Mouse (Mus musculus): ENCODE data around the gene 1600014C10Rik.

1600014C10Rik gene

DNA sequence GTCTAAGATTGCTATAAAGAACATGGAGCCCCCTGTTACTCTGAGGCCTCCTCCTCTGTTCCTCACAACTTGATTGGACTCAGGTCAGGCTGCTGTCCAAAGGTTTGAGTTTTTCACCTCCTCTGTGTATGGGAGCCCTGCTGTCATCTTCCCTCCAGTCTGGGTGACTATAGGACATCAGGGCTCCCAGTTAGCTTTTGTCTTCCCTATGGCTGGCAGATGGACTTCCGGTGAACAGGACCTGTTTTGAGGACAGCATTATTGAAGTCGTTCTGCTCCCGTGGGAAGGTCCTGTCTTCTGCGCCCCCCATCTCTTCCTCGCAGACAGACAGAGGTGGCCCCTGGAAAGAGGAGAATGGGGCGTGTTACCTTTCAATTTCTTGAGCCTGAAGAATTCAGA lies 1.8 kb downstream of the 1600014C10Rik start:
- DNase-seq = no peak

DNA sequence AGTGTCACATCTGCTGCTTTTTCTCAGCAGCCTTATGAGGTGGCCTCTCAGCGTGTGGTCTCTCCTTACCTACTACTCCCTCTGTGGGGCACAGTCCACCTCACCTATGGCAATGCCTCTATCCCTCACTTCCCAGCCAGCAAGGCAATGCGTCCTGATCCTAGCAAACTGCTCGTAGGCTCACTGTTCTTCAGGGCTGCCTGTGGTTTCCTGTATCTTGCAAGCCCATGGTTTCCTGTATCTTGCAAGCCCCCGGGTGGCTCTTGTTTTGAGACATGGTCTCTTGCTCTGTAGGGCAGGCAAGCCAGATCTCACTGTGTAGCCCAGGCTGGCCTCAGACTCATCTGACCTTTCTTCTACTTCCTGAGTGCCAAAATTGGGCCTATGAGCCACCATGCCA lies 3.8 kb downstream of the 1600014C10Rik start:
- DNase-seq = no peak

DNA sequence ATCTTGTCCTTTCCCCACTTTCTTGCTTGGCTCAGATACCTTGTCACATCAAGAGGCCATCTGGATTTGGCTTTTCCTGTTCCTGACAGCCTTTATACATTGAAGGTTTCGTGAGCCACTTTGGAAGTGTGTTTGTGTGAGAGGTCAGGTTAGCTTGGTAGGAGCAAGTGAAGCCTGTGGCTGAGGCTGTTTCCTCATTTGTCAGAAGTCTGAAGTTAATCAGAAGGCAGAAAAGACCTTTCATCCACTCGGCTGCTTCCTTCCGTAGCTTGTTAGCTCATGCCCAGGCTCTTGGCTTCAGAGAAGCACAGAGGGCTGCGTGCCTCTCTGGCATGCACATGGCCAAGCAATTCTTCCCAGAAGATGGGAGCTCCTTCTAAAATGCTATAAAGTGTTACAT lies 4.8 kb downstream of the 1600014C10Rik start:
- DNase-seq = no peak

DNA sequence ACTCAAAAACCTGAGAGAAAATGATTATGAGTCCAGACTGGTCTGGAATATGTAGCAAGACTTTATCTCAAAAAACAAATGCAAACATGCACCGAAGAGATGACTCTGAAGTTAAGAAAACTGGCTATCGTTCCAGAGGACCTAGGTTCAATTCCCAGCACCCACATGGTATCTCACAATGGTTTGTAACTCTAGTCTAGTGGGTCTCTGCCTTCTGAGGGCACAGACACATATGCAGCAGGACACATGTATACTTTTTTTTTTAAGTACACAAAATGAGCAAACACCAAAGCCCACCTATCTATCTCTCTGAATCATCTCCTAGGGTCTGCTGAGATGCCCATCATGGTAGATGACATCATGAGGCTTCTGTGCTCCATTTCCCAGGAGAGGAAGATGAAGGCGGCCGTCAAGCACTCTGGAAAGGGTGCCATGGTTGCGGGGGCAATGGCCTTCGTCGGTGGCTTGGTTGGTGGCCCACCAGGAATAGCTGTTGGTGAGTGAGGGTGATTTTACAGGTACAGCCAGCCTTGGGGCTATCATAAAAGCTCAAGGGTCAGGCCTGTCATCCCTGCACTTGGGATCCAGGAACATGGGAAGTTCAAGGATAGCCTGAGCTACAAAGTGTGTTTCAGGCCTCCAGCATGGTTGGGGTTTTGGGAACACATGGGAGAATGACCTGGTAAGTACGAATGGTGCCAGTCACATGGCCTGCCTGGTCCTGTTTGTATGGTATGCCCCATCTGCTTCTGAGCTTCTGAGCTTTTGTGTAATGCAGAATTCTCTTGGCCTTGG lies 5.5 kb downstream of the 1600014C10Rik start:
- DNase-seq = no peak

DNA sequence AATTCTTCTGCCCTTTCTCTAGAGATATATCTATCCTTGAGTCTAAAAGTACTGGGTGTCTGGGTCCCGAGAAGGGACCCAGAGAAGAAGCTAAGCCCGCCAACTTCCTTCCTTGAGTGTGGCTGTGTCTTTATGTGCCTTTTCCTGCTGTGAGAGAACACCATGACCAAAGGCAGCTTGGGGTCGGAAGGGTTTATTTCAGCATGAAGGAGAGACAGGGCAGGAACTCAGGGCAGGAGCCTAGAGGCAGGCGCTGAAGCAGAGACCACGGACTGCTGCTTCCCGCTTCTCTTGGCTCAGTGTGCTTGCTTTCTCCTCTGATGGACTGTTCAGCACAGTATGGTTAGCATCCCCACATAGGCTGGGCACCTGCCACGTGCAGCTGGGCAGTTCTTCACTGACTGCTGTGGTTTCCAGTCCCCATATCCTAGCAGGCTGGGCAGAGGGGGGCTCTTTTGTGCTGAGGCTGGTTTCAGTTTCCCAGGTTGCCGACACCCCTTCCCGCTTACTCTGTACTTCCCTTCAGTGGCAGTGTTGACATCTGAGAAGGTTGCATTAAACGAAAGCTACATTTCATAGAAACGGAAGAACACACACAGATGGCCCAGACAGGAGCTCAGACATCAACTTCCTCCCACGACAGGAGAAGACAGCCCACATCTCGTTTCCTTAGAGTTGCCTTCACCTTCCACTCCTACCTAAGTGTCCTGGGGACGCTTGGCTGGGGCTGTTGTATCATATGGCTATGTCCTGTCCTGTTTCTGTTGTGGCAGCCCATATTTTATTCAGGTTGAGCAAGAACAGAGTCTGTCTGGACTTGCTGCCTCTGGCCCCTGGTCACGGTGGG lies 6.3 kb downstream of the 1600014C10Rik start:
- DNase-seq = peak; percentile 25

DNA sequence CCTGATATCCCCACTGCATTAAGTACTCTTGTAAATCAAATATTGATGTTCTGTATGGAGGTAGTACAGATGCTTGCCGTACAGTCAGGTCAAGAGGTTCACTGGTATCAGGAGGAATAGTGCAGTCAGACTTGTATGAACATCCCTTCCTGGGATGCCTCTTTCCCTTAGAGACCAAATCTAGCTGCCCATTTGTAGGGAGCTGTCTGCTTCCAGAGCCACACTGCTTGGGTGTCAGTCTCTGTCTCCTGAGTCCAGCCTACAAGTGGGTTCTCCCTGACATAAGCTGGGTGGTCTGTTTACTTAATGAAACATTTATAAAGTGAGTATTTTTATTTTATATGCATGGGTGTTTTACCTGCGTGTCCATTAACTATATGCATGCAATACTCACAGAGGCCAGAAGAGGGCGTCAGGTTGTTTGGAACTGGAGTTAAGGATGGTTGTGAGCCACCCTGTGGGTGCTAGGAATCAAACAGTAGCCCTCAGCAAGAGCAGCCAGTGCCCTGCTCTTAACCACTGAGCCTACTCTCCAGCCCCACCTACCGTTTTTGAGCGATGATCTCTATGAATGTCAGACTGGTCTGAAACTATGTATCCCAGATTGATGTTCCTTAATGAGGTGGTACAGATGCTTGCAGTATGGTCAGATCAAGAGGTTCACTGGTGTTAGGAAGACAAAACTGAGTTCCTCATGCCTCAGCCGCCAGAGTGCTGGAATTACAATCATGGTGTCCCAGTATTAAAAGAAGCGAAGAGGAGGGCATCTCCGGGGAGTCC lies 7.2 kb downstream of the 1600014C10Rik start:
- no peak for DNase-seq

DNA sequence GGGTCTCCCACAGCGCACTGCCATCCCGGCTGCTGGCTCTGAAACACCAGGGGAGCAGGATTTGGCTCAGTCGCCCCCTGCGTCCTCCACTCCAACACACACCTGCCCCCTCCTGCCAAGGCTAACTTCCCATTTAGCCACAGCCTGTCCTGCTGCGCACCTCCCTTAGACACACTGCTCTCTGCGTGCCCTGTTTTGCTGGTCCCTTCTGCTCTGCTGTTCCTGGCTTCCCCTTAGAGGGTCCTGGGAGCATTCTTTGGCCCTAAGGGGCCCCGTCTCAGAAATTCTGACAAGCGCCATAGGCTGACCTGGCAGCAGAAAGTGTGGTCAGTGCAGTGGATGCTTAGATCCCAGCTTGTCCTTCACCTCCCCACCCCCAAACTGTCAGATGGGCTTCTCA lies 8.1 kb downstream of the 1600014C10Rik start:
- no peak for DNase-seq

DNA sequence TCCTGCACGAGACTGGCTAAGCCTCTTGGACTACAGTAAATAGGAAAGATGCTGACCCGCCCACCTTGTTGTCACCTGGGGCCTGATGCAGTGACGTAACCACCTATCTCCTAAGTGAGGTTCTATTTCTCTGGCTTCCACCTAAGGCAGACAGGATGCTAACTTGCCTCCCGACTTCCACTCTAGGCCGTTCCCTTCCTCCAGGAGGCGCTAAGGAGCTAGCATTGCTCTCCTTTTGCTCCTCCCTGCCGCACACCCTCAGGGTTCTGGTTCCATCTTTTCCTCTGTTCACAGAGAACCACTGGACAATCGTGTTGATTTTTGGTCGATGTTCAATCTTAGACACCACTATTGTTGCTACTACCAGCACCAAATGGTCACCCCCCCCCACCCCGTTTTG lies 8.6 kb downstream of the 1600014C10Rik start:
- no peak for DNase-seq

DNA sequence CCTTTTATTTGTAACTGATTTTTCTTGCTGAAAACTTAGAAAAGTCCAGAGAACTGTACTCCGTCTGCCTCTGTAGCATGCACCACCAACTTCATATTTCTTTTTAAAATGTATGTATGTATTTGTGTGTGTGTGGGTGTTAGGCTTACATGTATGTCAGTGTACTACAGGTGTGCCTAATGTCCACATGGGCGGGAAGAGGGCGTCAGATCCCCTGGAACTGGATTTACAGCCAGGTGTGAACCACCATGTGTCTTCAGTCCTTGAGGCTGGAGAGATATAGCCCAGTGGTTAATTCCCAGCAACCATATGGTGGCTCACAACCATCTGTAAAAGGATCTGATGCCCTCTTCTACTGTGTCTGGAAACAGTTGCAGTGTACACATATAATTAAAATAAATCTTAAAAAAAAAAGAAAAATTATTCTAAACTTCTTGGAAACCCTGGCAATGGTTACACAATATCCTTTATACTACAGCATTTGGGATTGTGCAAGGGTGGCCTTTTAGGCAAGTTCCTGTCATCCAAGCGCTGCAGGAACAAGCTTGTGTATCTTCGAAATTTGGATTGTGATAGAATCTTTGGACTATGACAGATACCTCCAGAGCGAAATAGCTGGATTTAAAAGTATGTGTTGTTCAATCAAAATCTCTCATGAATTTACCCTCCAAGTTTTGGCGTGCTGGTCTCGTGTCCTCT lies 17.0 kb downstream of the 1600014C10Rik start:
- no peak for DNase-seq

DNA sequence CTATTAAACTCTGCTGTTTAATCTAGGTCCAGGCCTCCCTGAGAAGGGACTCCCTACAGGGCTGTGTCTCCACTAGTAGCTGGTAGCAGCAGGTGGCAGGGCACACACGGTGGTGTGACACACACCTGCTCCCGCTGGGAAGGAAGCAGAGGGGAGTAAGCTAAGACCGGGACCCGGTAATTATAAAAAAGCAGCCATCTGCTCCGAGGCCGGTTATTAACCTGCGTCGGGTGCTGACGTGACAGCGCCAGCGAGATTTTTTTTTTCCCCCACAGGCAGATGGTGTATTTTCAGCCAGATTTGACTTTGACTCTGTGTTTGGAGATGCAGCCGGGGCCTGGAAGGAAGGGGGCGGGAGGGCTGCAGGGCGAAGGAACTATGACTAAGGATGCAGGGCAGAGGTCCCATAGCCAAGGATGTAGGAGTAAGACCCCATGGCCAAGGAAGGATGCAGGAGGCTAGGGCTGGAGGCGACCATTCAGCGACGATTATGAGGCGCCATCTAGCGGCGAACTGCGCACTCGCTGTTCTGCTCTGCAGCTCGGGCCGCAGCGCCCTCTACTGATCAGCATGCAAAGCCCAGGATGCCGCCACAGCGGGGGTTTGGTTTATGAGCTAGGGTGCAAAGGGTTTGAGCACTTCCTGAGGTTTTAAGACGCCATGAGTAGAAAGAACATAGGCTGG lies 17.7 kb downstream of the 1600014C10Rik start:
- peak; percentile 86 for DNase-seq

DNA sequence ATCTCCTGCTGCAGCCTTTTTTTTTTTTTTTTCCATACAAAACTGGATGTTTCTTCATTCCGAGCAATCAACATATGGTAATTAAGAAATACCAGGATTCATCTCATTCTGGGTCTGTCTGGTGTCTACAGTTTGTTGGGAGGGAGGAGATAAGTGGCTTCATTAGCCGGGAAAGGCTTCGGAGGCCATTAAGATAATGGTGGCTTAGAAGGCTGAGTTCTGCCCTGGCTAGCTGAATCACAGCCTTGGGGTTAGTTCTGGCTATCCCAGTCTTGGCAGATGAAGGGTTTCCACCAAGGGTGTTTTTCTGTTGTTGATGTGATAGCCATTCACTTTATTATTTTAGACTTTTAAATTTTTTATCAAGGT lies 18.3 kb downstream of the 1600014C10Rik start:
- DNase-seq = no peak

DNA sequence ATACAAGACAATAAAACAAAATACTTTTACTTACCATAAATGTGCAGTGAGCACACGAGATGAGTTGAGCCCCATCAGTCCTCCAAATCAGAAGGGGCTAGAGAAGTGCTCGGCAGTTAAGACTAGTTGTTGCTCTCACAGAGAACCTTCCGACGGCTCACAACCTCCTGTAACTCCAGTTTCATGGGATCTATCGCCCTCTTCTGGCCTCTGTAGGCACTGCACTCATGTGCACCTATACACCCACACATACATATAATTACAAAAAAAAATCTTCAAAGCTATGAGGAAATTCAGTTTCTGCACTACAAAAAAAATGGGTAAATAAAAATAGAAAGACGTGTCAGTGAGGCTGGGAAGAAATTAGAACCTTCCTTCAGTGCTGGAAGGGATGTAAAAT lies 21.3 kb downstream of the 1600014C10Rik start:
- no peak for DNase-seq

DNA sequence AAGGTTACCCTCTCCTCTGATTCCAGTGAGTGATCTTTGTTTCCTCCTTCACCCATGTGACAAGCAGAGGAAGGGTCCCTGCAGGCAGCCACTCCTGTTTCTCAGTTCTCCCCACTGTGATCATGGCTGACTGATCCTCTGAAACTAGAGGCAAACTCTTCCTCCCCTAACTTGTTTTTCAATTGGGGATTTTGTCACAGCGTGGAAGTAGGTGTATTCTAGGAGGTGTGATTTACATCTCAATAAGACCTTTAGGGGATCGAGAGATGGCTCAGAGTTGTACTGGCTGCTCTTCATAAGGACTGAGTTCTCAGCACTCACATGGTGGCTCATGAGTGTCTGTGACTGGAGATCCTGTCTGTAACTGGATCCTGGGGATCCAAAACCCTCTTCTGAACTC lies 22.8 kb downstream of the 1600014C10Rik start:
- DNase-seq = no peak

DNA sequence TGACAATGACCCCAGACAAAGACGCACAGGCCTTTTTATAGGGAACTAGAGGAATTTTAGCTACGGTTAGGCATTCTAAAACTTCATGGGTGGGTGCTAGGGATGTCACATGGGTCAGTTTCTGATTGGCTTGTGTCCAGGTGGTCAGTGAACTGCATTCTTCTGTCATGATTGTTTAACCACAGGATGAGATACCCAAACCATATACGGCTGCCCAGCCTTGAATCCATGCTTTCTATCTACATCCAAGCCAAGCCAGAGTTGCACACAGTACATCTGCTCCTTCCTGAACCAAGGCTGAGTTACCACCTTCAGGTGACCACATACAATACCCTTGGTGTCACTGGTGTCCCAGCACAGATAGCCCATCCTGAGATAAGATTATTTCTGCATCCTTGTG lies 23.5 kb downstream of the 1600014C10Rik start:
- no peak for DNase-seq

DNA sequence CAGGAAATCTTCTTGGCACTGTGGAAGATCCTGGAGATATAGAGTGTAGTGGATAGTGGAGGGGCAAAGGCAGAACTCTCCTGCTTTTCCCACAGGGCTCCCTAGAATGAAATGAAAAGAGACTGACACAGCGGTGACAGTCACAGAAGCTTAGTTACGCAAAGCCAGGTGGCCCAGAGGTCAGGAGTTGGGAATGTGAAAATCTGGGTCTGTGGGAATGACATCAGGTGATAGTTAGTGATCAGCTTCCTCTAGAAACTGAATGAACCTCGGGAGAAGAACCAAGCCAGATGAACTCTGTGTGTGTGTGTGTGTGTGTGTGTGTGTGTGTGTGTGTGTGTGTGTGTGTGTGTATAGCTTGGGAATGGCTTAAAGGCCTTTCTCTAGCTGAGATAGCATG lies 26.0 kb downstream of the 1600014C10Rik start:
- no peak for DNase-seq

DNA sequence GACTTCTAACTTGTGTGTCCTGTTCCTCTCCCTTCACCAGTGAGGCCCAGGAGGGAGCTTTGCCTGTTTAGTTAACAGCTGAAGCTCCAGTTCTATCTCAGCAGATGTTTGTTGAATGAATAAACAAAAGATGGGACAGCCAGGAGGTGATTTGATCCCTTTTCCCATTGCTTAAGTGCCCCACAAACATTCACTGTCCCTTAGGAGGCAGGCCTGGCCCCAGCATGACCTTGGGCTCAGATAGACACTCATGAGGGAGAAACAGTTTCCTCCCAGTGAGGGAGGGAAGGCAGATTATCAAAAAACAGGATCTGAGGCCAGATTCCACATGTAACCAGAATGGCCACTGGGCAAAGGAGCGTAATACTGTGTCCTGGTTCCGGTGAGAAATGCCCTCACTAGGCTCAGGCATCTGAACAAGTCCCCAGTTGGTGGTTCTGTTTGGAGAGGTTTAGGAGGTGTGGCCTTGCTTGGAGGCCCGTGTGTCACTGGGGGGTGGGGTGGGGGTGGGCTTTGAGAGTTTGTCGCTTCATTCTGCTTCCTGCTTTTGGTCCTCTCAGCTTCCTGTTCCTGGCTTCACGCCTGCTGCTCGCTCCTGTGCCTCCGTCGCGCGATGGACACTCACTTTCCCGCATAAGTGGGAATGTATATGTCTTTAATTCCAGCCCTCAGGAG lies 26.6 kb downstream of the 1600014C10Rik start:
- DNase-seq = no peak

DNA sequence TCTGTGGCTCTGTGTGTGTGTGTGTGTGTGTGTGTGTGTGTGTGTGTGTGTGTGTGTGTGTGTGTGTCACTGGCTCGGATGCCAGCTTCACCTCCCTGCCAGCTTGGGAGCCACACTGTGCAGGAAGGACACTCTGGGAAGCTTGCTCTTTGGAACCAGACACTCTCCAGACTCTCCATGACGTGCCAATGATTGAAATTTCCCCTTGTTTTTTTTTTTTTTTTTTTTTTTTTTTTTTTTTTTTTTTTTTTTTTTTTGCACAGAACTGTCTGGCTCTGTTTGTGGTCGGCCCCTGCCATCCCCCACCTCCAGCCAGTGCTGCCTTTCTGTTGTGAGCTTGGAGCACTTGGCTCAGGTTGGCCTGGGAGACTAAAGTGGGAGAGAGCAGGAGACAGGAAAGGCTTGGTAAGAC lies 29.6 kb downstream of the 1600014C10Rik start:
- no peak for DNase-seq

DNA sequence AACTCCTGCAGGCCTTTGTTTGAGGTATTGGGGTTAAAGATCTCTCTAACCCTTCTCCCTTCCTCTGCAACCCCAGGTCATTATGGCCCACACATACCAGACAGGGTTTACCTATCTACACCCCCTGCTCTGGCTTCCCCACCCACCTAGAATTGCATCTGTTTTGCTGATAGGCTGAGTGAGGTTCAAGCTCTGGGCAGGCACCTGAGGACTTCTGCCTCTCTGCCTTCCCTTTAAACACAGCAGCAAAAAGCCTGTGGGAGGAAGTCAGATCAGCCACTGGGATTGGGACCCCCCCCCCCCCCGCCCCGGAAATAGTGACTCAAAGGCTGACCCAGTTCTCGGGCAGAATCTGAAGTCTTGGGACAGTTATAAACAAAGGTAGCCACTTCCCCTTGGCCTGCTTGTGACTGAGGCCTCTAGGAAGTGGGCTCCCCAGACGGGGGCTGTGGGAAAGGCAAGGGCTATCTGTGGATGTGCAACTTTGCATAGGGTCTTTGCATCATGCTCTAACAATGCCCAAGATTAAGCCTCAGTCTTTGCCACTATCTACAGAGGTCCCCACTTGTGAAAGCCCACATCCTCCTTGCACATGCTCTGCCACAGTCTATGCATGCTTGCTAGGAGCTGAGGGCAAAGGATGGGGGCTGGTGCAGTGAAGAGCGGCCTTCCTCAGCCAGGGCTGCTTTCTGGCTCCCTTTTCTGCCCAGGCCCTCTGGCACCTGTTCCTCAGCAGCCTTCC lies 31.6 kb downstream of the 1600014C10Rik start:
- DNase-seq = no peak

DNA sequence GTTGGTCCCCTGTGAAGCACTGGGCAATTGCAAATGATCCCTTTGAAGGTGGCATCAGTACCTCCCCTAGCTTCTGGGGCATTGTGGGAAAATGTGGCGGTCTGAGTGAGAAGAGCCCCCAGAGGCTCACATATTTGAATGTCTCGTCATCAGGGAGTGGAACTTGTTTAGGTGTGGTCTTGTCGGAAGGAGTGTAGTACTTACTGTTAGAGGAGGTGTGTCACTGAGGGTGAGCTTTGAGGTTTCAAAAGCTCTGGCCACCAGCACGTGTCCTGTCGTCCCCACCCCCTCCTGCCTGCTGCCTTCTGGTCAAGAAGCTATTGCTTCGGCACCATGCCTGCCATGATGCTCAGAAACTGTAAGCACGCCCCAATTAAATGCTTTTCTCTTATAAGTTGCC lies 32.3 kb downstream of the 1600014C10Rik start:
- DNase-seq = no peak

DNA sequence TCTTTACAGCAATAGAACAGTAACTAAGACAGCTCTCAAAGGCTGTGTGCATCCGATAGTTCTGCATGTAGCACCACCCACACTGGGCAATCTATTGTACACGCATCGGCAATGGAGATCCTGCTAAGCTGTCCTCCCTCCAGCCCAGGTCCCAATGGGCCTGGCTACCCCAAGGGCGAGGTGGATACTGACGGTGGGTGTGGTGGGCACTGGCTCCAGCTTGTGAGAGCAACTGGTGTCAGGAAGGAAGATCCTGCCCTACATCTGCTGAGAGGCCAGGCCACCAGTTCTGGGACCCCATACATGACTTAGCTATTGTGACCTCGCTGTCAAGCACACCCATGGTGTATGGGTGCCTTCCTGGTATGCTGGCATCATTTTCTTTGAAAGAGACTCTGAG lies 32.7 kb downstream of the 1600014C10Rik start:
- no peak for DNase-seq

All from right cerebral cortex, adult 18-20 months (tissue).